Mouse (Mus musculus) kidney, adult 2 months (tissue): ENCODE data around the gene Pitpnb.

Source experiments
- CTCF ChIP-seq: fragments of 200-500 bp; conservative IDR thresholded peaks from 2 replicates; pipeline ENCODE4 v1.5.1; 2011; ENCODE audit warnings: low read depth, mild to moderate bottlenecking, control low read depth, low read length, moderate library complexity, mixed read lengths; ENCODE audit not compliant: insufficient read depth, insufficient read length
- POLR2A ChIP-seq: fragments of 200-500 bp; IDR thresholded peaks from one replicate; pipeline ENCODE4 v1.6.1; 2011; ENCODE audit warnings: low read depth, low read length, control low read depth

DNA sequence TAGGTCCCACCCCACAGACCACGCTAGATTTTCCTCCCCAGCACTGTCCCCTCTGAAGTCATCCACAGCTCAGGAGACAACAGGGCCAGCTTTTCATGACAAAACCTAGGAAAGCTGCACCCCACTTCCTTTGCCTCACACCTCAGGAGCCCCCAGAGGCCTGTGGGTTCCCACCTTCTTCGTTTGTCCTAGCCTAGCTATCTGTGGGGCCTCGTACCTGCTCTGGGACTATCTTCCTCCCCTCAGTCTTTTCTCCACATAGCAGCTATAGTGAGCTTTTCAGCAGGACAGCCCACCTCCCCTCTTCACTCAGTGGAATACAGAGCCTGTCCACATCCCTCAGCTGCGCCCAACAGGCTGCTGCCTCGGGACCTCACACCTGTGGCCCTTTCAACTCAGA lies 32.8 kb upstream of the Pitpnb start:
- TF ChIP-seq CTCF (no peak), POLR2A (no peak)
